Mouse (Mus musculus) intestine, embryonic 16.5 days (tissue): ENCODE results near the gene Gm15517. TPM values are rescaled to one million over a fixed set of nuclear protein-coding genes. Genes with fewer than 3 reads are reported as not detected.
A peak's percentile ranks its signal among the peaks of the same experiment; 100 is the strongest.
"Not testable (repeated sequence)": the region's sequence is repeated elsewhere in the genome, so short reads cannot be mapped to it uniquely, and the experiment has no call there.

ENCODE experiments used
- ATAC-seq: fragments of 200-750 bp; cut with Nextera tagmentation; 2 replicates; pipeline ENCODE4 v1.8.0; 2017; ENCODE audit warnings: moderate TSS enrichment, moderate library complexity
- H3K27ac ChIP-seq: fragments of 300-500 bp; sonication (generic); 2 replicates; pipeline ENCODE4 v1.5.1; 2014; ENCODE audit warnings: mild to moderate bottlenecking, low read length
- H3K27me3 ChIP-seq: fragments of 300-500 bp; sonication (generic); replicated peaks from 2 replicates; pipeline ENCODE4 v1.6.1; 2014; ENCODE audit warnings: low read length, control low read depth, mixed read lengths; ENCODE audit not compliant: control insufficient read depth, insufficient read depth
- H3K36me3 ChIP-seq: fragments of 300-500 bp; sonication (generic); 2 replicates; pipeline ENCODE4 v1.6.1; 2014; ENCODE audit warnings: low read length, control low read depth; ENCODE audit not compliant: control insufficient read depth, insufficient read depth
- H3K4me1 ChIP-seq: fragments of 300-500 bp; sonication (generic); 2 replicates; pipeline ENCODE4 v1.6.1; 2014; ENCODE audit warnings: low read length, control low read depth, mixed read lengths; ENCODE audit not compliant: control insufficient read depth, insufficient read depth
- H3K4me2 ChIP-seq: fragments of 300-500 bp; sonication (generic); 2 replicates; pipeline ENCODE4 v1.6.1; 2014; ENCODE audit warnings: low read depth, low read length, control low read depth
- H3K4me3 ChIP-seq: fragments of 300-500 bp; sonication (generic); 2 replicates; pipeline ENCODE4 v1.5.1; 2014; ENCODE audit warnings: mild to moderate bottlenecking, low read length
- H3K9ac ChIP-seq: fragments of 300-500 bp; sonication (generic); 2 replicates; pipeline ENCODE4 v1.6.1; 2014; ENCODE audit warnings: low read depth, low read length
- H3K9me3 ChIP-seq: fragments of 300-500 bp; sonication (generic); 2 replicates; pipeline ENCODE4 v1.6.1; 2016; ENCODE audit warnings: low read length, control low read depth; ENCODE audit not compliant: control insufficient read depth
- WGBS: fragments of 180-500 bp; shearing (Covaris S2); extraction: QIAGEN DNeasy Blood & Tissue Kit; methylation state at CpG from one replicate; pipeline ENCODE4 v1.1.7; 2014; 5-methylcytosine and 5-hydroxymethylcytosine counted together
- polyA plus RNA-seq: library from polyadenylated mRNA; unstranded; fragments of >200 nt; fragmentation: Nextera tagmentation; extraction: Ambion mirVana; gene quantifications from 2 replicates; pipeline ENCODE4 v1.2.1, GENCODE M21; 2015

Gm15517 gene
- polyA plus RNA-seq, 1 experiment from 2014 or later: not detected

DNA sequence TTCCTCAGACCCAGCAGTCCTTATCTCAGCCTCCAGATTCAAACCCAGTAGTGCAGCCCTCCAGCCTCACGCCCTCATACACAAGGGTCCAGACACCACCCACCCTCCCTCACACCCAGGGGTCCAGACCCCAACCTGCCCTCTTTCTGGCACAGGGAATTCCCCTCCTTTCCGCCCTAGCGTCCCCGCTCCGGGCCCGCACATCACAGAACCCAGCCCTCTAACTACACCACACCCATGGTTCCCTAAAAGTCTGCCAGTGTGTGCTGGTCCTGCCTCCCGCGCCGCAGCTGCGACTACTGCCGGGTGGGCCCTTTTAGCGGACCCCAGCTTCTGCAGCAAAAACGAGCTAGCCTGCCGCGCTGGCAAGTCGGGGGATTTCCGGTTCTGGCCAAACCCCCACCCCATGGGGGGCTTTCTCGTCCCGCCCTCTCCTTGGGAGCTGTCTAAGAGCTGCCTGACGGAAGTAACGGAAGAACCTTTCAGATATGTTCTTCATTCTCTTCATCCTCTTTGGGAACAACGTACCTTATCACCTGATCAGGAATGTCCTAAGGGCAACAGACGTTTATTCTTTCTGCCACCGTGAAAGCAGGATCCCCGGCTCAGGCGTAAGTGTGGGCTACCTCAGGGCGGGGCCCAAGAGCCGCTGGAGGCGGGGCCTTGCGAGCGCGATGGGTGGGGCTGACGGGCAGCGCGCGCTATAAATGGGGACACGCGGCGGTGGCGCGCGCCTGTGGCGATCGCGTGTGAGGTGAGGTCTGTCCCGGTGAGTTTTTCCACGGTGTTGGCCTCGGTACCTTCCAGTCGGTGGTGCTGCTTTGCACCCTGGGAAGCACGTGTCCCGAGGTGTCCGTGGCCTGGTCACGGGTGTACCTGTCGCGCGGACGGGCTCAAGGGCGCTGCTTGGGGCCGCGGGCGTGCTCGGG is 14.9 kb upstream of the Gm15517 start, which contains the start of the genes 1700028J19Rik and 2410002F23Rik:
1700028J19Rik (minus strand) TSS at position 641 of the 929 bp plus-strand sequence.
2410002F23Rik (plus strand) TSS at position 668 of the 929 bp plus-strand sequence.
- Histone ChIP-seq H3K4me1 (peaks cover 16% of the 10 kb centered on the region), H3K4me3 (peak within 1 kb of the TSS; percentile 84), H3K9me3 (no peaks in the 10 kb centered on the region), H3K9ac (peak within 1 kb of the TSS; percentile 94), H3K27me3 (no peaks in the 10 kb centered on the region), H3K36me3 (peaks cover 15% of the 10 kb centered on the region), H3K4me2 (peak within 1 kb of the TSS; percentile 79), H3K27ac (peak within 1 kb of the TSS; percentile 87)
- under 1% methylated on average over 62 of the region's 62 CpGs for WGBS
- peak; percentile 88 for ATAC-seq

DNA sequence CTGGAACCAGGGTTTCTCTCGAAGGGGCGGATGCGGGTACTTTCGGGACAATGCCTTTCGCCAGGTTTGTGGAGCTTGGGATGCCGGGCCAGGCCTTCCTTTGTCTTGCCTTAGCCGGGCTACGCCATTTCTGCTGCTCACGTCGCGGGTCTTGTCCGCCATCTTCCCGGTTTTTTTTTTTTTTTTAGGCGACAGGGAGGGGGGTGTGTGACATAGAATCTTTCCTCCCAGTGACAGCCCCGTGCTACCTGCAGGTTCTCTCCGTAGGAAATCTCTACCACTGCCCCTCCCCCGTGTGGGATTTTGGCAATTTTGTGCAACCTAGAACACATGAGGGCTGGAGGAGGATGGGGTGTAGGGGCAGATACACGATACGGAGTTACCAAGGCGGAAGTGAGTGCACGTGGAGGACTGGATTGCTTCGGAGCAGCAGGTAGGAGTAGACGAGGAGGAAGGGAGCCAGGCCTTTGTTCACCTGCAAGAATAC is 14.2 kb upstream of the Gm15517 start:
- H3K27ac ChIP-seq: peak overlapping the region; percentile 87
- WGBS: under 1% methylated on average over 23 of the region's 23 CpGs
- H3K4me2 ChIP-seq: peak overlapping the region; percentile 79
- H3K27me3 ChIP-seq: no peaks in the 10 kb centered on the region
- peaks cover 15% of the 10 kb centered on the region for H3K36me3 ChIP-seq
- H3K9me3 ChIP-seq: no peaks in the 10 kb centered on the region
- peak; percentile 43 for ATAC-seq
- H3K9ac ChIP-seq: peak overlapping the region; percentile 94
- peaks cover 16% of the 10 kb centered on the region for H3K4me1 ChIP-seq
- peak overlapping the region; percentile 84 for H3K4me3 ChIP-seq

GRCm38 (mm10) chr7:44247971-44248370 is 13.3 kb upstream of the Gm15517 start:
- H3K9ac ChIP-seq: 0 out of 2 replicates have a peak overlapping the region, but pooled peaks have one; percentile 94
- ATAC-seq: no peak

DNA sequence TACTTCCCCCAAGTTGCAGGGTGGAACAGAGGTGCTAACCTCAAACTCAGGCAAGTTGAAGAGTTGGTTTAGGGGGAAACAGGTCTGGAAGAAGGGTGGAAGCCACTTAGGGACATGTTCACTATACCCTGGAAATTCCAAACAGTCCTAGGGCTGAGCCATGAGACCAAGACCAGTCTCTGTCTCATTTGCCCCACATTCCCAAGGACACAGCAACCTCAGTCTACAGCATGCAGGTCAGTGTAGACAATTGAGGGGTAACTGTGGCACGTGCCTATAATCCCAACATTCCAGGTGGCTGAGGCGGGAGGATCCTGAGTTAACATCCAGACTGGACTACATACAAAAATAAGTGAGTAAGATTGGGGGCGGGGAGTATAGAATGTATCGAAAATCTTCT is 12.0 kb upstream of the Gm15517 start:
- Histone ChIP-seq H3K9ac (no peak overlapping the region), H3K4me2 (no peak overlapping the region), H3K9me3 (no peaks in the 10 kb centered on the region), H3K27ac (no peak overlapping the region), H3K4me3 (no peak overlapping the region), H3K36me3 (peaks cover 22% of the 10 kb centered on the region), H3K27me3 (no peaks in the 10 kb centered on the region), H3K4me1 (peaks cover 16% of the 10 kb centered on the region)
- no peak for ATAC-seq
- WGBS: 92% methylated on average over 4 of the region's 4 CpGs

More at GRCm38 (mm10) chr7:44247971-44248370, 13.3 kb upstream of the Gm15517 start:
- H3K4me3 ChIP-seq: peak overlapping the region; percentile 84
- no peaks in the 10 kb centered on the region for H3K27me3 ChIP-seq
- peak overlapping the region; percentile 79 for H3K4me2 ChIP-seq
- no peak overlapping the region for H3K27ac ChIP-seq
- peaks cover 19% of the 10 kb centered on the region for H3K36me3 ChIP-seq
- H3K4me1 ChIP-seq: peaks cover 16% of the 10 kb centered on the region
- no peaks in the 10 kb centered on the region for H3K9me3 ChIP-seq
- 87% methylated on average over 2 of the region's 2 CpGs for WGBS

GRCm38 (mm10) chr7:44250732-44251275 is 10.4 kb upstream of the Gm15517 start:
- H3K27ac ChIP-seq, ATAC-seq, H3K9ac ChIP-seq, H3K27me3 ChIP-seq, H3K9me3 ChIP-seq, H3K4me3 ChIP-seq, H3K4me2 ChIP-seq: not testable (repeated sequence)
- 92% methylated on average over 17 of the region's 17 CpGs for WGBS
- H3K4me1 ChIP-seq: peaks cover 10% of the 10 kb centered on the region
- peaks cover 22% of the 10 kb centered on the region for H3K36me3 ChIP-seq

DNA sequence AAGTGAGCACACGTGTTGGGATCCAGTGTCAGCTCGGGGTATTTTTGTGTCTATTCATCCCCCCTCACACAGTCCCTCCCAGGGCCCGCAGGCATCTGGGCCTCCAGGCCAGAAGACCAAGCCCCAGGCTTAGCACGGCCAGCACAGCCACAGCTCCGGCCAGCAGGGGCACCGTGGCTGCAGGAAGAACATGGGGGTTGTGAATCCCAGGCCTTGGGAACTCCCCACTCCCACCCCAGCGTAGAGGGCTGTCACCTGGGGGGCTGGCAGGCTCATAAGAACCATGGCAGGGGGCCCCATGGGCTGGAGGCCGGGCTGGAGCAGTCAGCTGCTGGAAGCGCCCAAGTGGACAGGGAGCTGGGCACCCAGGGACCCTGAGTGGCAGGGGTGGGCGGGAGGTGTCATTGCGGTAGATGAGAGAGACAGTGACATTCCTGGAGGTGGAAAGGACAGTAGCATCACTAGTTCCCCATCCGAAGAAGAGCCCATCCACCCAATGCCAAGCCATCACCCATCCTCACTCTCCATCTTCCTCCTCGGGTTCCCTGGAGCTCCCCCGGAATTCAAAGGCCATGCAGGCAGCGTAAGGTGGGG is 8.1 kb upstream of the Gm15517 start:
- peak; percentile 4; the same call in 1 of the 2 replicates for ATAC-seq

GRCm38 (mm10) chr7:44254930-44255329 is 6.3 kb upstream of the Gm15517 start:
- no peak for ATAC-seq
- H3K27me3 ChIP-seq: no peaks in the 10 kb centered on the region
- no peaks in the 10 kb centered on the region for H3K9me3 ChIP-seq
- no peak overlapping the region for H3K4me3 ChIP-seq
- H3K9ac ChIP-seq: no peak overlapping the region
- whole genome bisulfite sequencing: 70% methylated on average over 6 of the region's 6 CpGs
- peaks cover 18% of the 10 kb centered on the region for H3K36me3 ChIP-seq
- H3K4me1 ChIP-seq: no peaks in the 10 kb centered on the region
- H3K4me2 ChIP-seq: no peak overlapping the region
- H3K27ac ChIP-seq: no peak overlapping the region

More for the DNA sequence above, 8.1 kb upstream of the Gm15517 start:
- H3K27ac ChIP-seq: no peak overlapping the region
- no peaks in the 10 kb centered on the region for H3K27me3 ChIP-seq
- H3K36me3 ChIP-seq: peaks cover 22% of the 10 kb centered on the region
- no peak overlapping the region for H3K4me3 ChIP-seq
- no peak overlapping the region for H3K9ac ChIP-seq
- no peak overlapping the region for H3K4me2 ChIP-seq
- peaks cover 5% of the 10 kb centered on the region; the same call in 1 of the 2 replicates for H3K4me1 ChIP-seq
- no peaks in the 10 kb centered on the region for H3K9me3 ChIP-seq
- WGBS: 62% methylated on average over 15 of the region's 15 CpGs

DNA sequence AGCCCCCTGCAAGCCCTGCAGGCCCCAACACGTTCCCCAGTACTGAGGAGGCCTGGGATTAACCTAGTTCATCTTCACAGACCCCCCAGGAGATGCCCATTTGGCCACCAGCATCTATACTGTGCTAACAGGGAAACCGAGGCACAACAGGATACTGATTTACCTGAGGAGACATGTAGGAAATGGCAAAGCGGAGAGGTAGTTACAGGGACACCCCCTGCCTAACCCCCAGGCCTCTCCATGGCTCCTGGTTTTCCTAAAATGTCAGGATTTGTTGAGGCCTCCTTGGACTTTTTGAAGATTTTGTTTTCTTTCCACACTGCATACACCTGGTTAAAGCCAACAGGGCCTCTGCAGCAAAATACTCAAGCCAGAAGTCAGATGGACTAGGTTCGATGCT is 4.0 kb upstream of the Gm15517 start, which contains the start of gene Acp4:
Acp4 (minus strand) TSS at position 101 of the 400 bp plus-strand sequence.
- Histone ChIP-seq H3K4me1 (no peaks in the 10 kb centered on the region), H3K36me3 (peaks cover 5% of the 10 kb centered on the region), H3K27me3 (no peaks in the 10 kb centered on the region), H3K9me3 (no peaks in the 10 kb centered on the region), H3K9ac (no peak within 1 kb of the TSS), H3K4me3 (no peak within 1 kb of the TSS), H3K4me2 (no peak within 1 kb of the TSS), H3K27ac (no peak within 1 kb of the TSS)
- WGBS: 77% methylated on average over 4 of the region's 4 CpGs
- no peak for ATAC-seq

DNA sequence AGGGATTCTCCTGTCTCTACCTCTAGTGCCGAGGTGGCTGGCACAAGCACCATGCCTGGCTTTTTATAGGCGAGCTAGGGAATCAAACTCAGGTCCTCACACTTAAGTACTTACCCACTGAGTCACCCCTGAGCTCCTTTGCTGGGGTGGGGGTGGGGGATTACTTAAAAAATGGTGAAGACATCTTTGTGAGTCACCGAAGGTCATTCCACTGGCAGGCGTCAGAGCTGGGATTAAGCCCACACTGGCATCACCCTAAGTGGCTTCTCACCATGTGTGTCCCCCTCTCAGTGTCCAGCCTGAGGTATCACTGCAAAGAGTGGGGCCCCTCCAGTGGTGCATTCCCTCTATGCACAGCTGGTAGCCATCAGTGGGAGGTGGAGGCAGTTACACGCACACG is 837 bp upstream of the Gm15517 start:
- H3K27me3 ChIP-seq: peaks cover 10% of the 10 kb centered on the region; the same call in 1 of the 2 replicates
- no peaks in the 10 kb centered on the region for H3K36me3 ChIP-seq
- no peak overlapping the region for H3K9ac ChIP-seq
- H3K4me2 ChIP-seq: no peak overlapping the region
- H3K27ac ChIP-seq: no peak overlapping the region
- ATAC-seq: no peak
- WGBS: 69% methylated on average over 6 of the region's 6 CpGs
- no peaks in the 10 kb centered on the region for H3K9me3 ChIP-seq
- H3K4me1 ChIP-seq: no peaks in the 10 kb centered on the region
- no peak overlapping the region for H3K4me3 ChIP-seq
